17 mouse cellular contexts compared by ENCODE assay signal in the genomic region with DNA sequence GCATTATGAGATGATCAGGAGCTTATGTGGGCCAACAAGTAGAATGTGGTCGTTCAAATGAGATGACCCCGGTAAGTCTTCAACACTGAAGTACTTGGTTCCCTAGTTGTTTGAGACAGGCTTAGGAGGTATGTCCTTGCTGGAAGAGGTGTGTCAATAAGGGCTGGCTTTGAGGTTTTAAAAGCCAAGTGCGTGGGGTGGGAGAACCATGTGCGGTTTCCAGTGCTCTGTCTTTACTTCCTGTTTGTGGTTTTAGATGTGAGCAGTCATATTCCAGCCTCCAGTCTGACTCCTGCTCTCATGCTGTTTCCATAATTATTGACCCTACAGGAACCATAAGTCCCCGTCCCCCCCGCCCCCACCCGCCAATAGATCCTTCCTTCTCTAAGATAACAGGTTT.
A peak's percentile ranks its signal among the peaks of the same experiment; 100 is the strongest.
DNase-seq lines count a peak whose midpoint lies in the region; ATAC-seq lines count a peak whose summit lies in the region.
"Had no signal": no experiment of that assay in that cellular context is flagged by ENCODE, and none has a peak within 500 bp of the region (broad histone marks: within the 10 kb centered on the region; RNA-seq: fewer than 3 reads in every experiment).

No protein-coding gene starts in this region.

- ATAC-seq in CD4-positive, CD25-positive, alpha-beta regulatory T cell, adult 4 months: peak; percentile 61
- peak; percentile 73 for ATAC-seq in inflammation-experienced regulatory T-cells, adult 6 months
- ATAC-seq: hindbrain, postnatal 0 days; liver, embryonic 12.5 days had no signal

- DNase-seq in MEL-GATA-1-ER (ENCODE audit: extremely low read depth, low read depth): peak; percentile 71
- DNase-seq in thymus, postnatal 14 days: peak; percentile 40
- DNase-seq in yolk sac, embryonic 10.5 days (ENCODE audit: low spot score): no peak
- DNase-seq in kidney, postnatal 14 days: no peak
- no peak for DNase-seq in gastrocnemius, postnatal 4 days (ENCODE audit: low spot score in 2 of 2)
- DNase-seq: cerebellum, postnatal 10 days; embryo, embryonic 11 days; gastrocnemius, postnatal 25 days; heart, postnatal 14 days; kidney, adult 2 months; kidney, postnatal 25 days; right cerebral cortex, adult 18-20 months; spleen, adult 18-20 months had no signal

Comparison
In these comparisons a context has a peak if more than half of its experiments do, and no peak if none do; other contexts are left out.
1. DNase-seq: peak in MEL-GATA-1-ER (single experiment) and thymus, postnatal 14 days (single experiment); none in yolk sac, embryonic 10.5 days (single experiment), kidney, postnatal 14 days (single experiment) and gastrocnemius, postnatal 4 days (0 of 2).